Mouse (Mus musculus) forebrain, embryonic 13.5 days (tissue): ENCODE measurements around the gene Casz1. TPM values are rescaled to one million over a fixed set of nuclear protein-coding genes. Genes with fewer than 3 reads are reported as not detected.

ENCODE experiments used
- ATAC-seq: fragments of 200-750 bp; cut with Nextera tagmentation; 2 replicates; pipeline ENCODE4 v1.8.0; 2017
- H3K27ac ChIP-seq: fragments of 300-500 bp; sonication (generic); 2 replicates; pipeline ENCODE4 v1.5.1; 2015; ENCODE audit warnings: inconsistent platforms, mild to moderate bottlenecking, moderate library complexity
- H3K27me3 ChIP-seq: fragments of 300-500 bp; sonication (generic); 2 replicates; pipeline ENCODE4 v1.6.1; 2015; ENCODE audit warnings: mild to moderate bottlenecking, inconsistent platforms
- H3K36me3 ChIP-seq: fragments of 300-500 bp; sonication (generic); 2 replicates; pipeline ENCODE4 v1.6.1; 2015; ENCODE audit warnings: mild to moderate bottlenecking, inconsistent platforms; ENCODE audit not compliant: poor library complexity, severe bottlenecking
- H3K4me1 ChIP-seq: fragments of 300-500 bp; sonication (generic); 2 replicates; pipeline ENCODE4 v1.6.1; 2015; ENCODE audit warnings: inconsistent platforms
- H3K4me2 ChIP-seq: fragments of 300-500 bp; sonication (generic); 2 replicates; pipeline ENCODE4 v1.6.1; 2015; ENCODE audit warnings: inconsistent platforms, mild to moderate bottlenecking, moderate library complexity
- H3K4me3 ChIP-seq: fragments of 300-500 bp; sonication (generic); 2 replicates; pipeline ENCODE4 v1.5.1; 2015; ENCODE audit warnings: mild to moderate bottlenecking, inconsistent platforms
- H3K9ac ChIP-seq: fragments of 300-500 bp; sonication (generic); 2 replicates; pipeline ENCODE4 v1.6.1; 2015; ENCODE audit warnings: mild to moderate bottlenecking, inconsistent platforms
- H3K9me3 ChIP-seq: fragments of 300-500 bp; sonication (generic); replicated peaks from 2 replicates; pipeline ENCODE4 v1.6.1; 2016; ENCODE audit warnings: inconsistent platforms
- WGBS: fragments of 180-500 bp; shearing (Covaris S2); methylation state at CpG from one replicate; pipeline ENCODE4 v1.1.7; 2015; 5-methylcytosine and 5-hydroxymethylcytosine counted together
- polyA plus RNA-seq: library from polyadenylated mRNA; unstranded; fragments of >200 nt; fragmentation: Nextera tagmentation; extraction: Ambion mirVana; gene quantifications from 2 replicates; pipeline ENCODE4 v1.2.1, GENCODE M21; 2015

Gene Casz1
- polyA plus RNA-seq, 1 experiment from 2014 or later, result 1.3 TPM

GRCm38 (mm10) chr4:148920610-148921009 is 116.4 kb downstream of the Casz1 start:
- no peak overlapping the region for H3K4me3 ChIP-seq
- H3K27ac ChIP-seq, result no peak overlapping the region
- no peaks in the 10 kb centered on the region for H3K36me3 ChIP-seq
- H3K4me2 ChIP-seq, result no peak overlapping the region
- WGBS, result 68% methylated on average over 11 of the region's 11 CpGs
- no peaks in the 10 kb centered on the region for H3K9me3 ChIP-seq
- H3K4me1 ChIP-seq, result peaks cover 53% of the 10 kb centered on the region
- no peak for ATAC-seq
- H3K27me3 ChIP-seq, result peaks cover 73% of the 10 kb centered on the region
- no peak overlapping the region for H3K9ac ChIP-seq

GRCm38 (mm10) chr4:148922221-148922700 is 118.0 kb downstream of the Casz1 start:
- Histone ChIP-seq H3K9ac (peak overlapping the region; percentile 22; the same call in 1 of the 2 replicates), H3K9me3 (no peaks in the 10 kb centered on the region), H3K36me3 (no peaks in the 10 kb centered on the region), H3K4me1 (peaks cover 57% of the 10 kb centered on the region), H3K27ac (no peak overlapping the region), H3K4me3 (no peak overlapping the region), H3K27me3 (peaks cover 81% of the 10 kb centered on the region), H3K4me2 (peak overlapping the region; percentile 48)
- peak; percentile 29; the same call in 1 of the 2 replicates for ATAC-seq
- 9% methylated on average over 16 of the region's 16 CpGs for WGBS

- no peaks in the 10 kb centered on the region for H3K9me3 ChIP-seq
- WGBS, result 80% methylated on average over 9 of the region's 9 CpGs
- H3K4me1 ChIP-seq, result peaks cover 57% of the 10 kb centered on the region
- peaks cover 71% of the 10 kb centered on the region for H3K27me3 ChIP-seq
- H3K4me2 ChIP-seq, result no peak overlapping the region
- no peak overlapping the region for H3K27ac ChIP-seq
- no peaks in the 10 kb centered on the region for H3K36me3 ChIP-seq
- no peak overlapping the region for H3K9ac ChIP-seq
- ATAC-seq, result no peak
- H3K4me3 ChIP-seq, result no peak overlapping the region
Observed at GRCm38 (mm10) chr4:148923414-148923813, 119.2 kb downstream of the Casz1 start.

GRCm38 (mm10) chr4:148923976-148924375 is 119.7 kb downstream of the Casz1 start:
- H3K36me3 ChIP-seq, result no peaks in the 10 kb centered on the region
- peaks cover 71% of the 10 kb centered on the region for H3K27me3 ChIP-seq
- no peak for ATAC-seq
- WGBS, result 71% methylated on average over 8 of the region's 8 CpGs
- peaks cover 54% of the 10 kb centered on the region for H3K4me1 ChIP-seq
- H3K27ac ChIP-seq, result no peak overlapping the region
- H3K9ac ChIP-seq, result no peak overlapping the region
- no peaks in the 10 kb centered on the region for H3K9me3 ChIP-seq
- H3K4me3 ChIP-seq, result no peak overlapping the region
- no peak overlapping the region for H3K4me2 ChIP-seq

GRCm38 (mm10) chr4:148925589-148926359 is 121.5 kb downstream of the Casz1 start:
- Histone ChIP-seq H3K27ac (no peak overlapping the region), H3K9me3 (no peaks in the 10 kb centered on the region), H3K9ac (no peak overlapping the region), H3K4me3 (no peak overlapping the region), H3K27me3 (peaks cover 61% of the 10 kb centered on the region), H3K36me3 (no peaks in the 10 kb centered on the region), H3K4me1 (peaks cover 56% of the 10 kb centered on the region), H3K4me2 (no peak overlapping the region)
- WGBS, result 34% methylated on average over 18 of the region's 18 CpGs
- no peak for ATAC-seq

- Histone ChIP-seq H3K27me3 (peaks cover 54% of the 10 kb centered on the region), H3K9ac (no peak overlapping the region), H3K4me1 (peaks cover 53% of the 10 kb centered on the region), H3K36me3 (no peaks in the 10 kb centered on the region), H3K27ac (no peak overlapping the region), H3K4me2 (no peak overlapping the region), H3K9me3 (no peaks in the 10 kb centered on the region), H3K4me3 (no peak overlapping the region)
- no peak for ATAC-seq
- WGBS, result 33% methylated on average over 8 of the region's 8 CpGs
Observed at GRCm38 (mm10) chr4:148926459-148926858, 122.2 kb downstream of the Casz1 start.

- Histone ChIP-seq H3K27me3 (peaks cover 42% of the 10 kb centered on the region), H3K27ac (no peak overlapping the region), H3K9ac (no peak overlapping the region), H3K4me3 (no peak overlapping the region), H3K36me3 (no peaks in the 10 kb centered on the region), H3K4me2 (no peak overlapping the region), H3K9me3 (no peaks in the 10 kb centered on the region), H3K4me1 (peaks cover 35% of the 10 kb centered on the region)
- WGBS, result 75% methylated on average over 9 of the region's 9 CpGs
- ATAC-seq, result no peak
Observed at GRCm38 (mm10) chr4:148928316-148928715, 124.1 kb downstream of the Casz1 start.

- no peak overlapping the region for H3K9ac ChIP-seq
- no peak overlapping the region for H3K4me3 ChIP-seq
- H3K36me3 ChIP-seq, result no peaks in the 10 kb centered on the region
- H3K9me3 ChIP-seq, result no peaks in the 10 kb centered on the region
- H3K27me3 ChIP-seq, result peaks cover 36% of the 10 kb centered on the region
- ATAC-seq, result no peak
- 90% methylated on average over 16 of the region's 16 CpGs for WGBS
- peaks cover 30% of the 10 kb centered on the region for H3K4me1 ChIP-seq
- H3K27ac ChIP-seq, result no peak overlapping the region
- H3K4me2 ChIP-seq, result no peak overlapping the region
Observed at GRCm38 (mm10) chr4:148928876-148929275, 124.6 kb downstream of the Casz1 start.

- Histone ChIP-seq H3K27me3 (peaks cover 18% of the 10 kb centered on the region), H3K9me3 (no peaks in the 10 kb centered on the region), H3K36me3 (no peaks in the 10 kb centered on the region), H3K4me1 (peaks cover 36% of the 10 kb centered on the region), H3K4me2 (no peak overlapping the region), H3K9ac (no peak overlapping the region), H3K27ac (no peak overlapping the region), H3K4me3 (no peak overlapping the region)
- 66% methylated on average over 9 of the region's 9 CpGs for WGBS
- no peak for ATAC-seq
Observed at GRCm38 (mm10) chr4:148930721-148931229, 126.5 kb downstream of the Casz1 start.

- 93% methylated on average over 13 of the region's 13 CpGs for WGBS
- Histone ChIP-seq H3K36me3 (no peaks in the 10 kb centered on the region), H3K27me3 (0 out of 2 replicates have a peak, but pooled peaks cover 8% of the 10 kb centered on the region), H3K9me3 (no peaks in the 10 kb centered on the region), H3K27ac (no peak overlapping the region), H3K9ac (no peak overlapping the region), H3K4me1 (peaks cover 26% of the 10 kb centered on the region), H3K4me3 (no peak overlapping the region), H3K4me2 (no peak overlapping the region)
- no peak for ATAC-seq
Observed at GRCm38 (mm10) chr4:148933109-148933508, 128.9 kb downstream of the Casz1 start.

GRCm38 (mm10) chr4:148935211-148935610 is 131.0 kb downstream of the Casz1 start:
- Histone ChIP-seq H3K36me3 (no peaks in the 10 kb centered on the region), H3K27ac (no peak overlapping the region), H3K4me2 (no peak overlapping the region), H3K9ac (0 out of 2 replicates have a peak overlapping the region, but pooled peaks have one; percentile 40), H3K27me3 (0 out of 2 replicates have a peak, but pooled peaks cover 5% of the 10 kb centered on the region), H3K4me3 (no peak overlapping the region), H3K9me3 (no peaks in the 10 kb centered on the region), H3K4me1 (peaks cover 28% of the 10 kb centered on the region)
- ATAC-seq, result peak; percentile 68
- WGBS, result 49% methylated on average over 13 of the region's 13 CpGs

GRCm38 (mm10) chr4:148936111-148936510 is 131.9 kb downstream of the Casz1 start:
- Histone ChIP-seq H3K4me3 (no peak overlapping the region), H3K27ac (no peak overlapping the region)
- ATAC-seq, result no peak

More at GRCm38 (mm10) chr4:148936111-148936510, 131.9 kb downstream of the Casz1 start:
- peaks cover 29% of the 10 kb centered on the region for H3K4me1 ChIP-seq
- no peak overlapping the region for H3K9ac ChIP-seq
- WGBS, result 89% methylated on average over 12 of the region's 12 CpGs
- no peaks in the 10 kb centered on the region for H3K36me3 ChIP-seq
- 0 out of 2 replicates have a peak, but pooled peaks cover 7% of the 10 kb centered on the region for H3K27me3 ChIP-seq
- H3K9me3 ChIP-seq, result no peaks in the 10 kb centered on the region
- H3K4me2 ChIP-seq, result no peak overlapping the region
